Mouse (Mus musculus) layer of hippocampus, adult 18-20 months (tissue): ENCODE results near the gene Dennd5a. TPM values are rescaled to one million over a fixed set of nuclear protein-coding genes. Genes with fewer than 3 reads are reported as not detected.

Experiments used
- total RNA-seq, 2 experiments: library from RNA; stranded (reverse); gene quantifications; 2 replicates each; pipeline ENCODE4 v1.2.3; 2021

Gene Dennd5a
- total RNA-seq, 2 experiments from 2014 or later = 215 to 216 TPM

Other genes starting within 250 kb of the Dennd5a start
- under 1 TPM; 0.15 to 0.20 TPM for gene BC051019, start 236.6 kb downstream of the Dennd5a start, total RNA-seq
- gene Ascl3, start 228.7 kb downstream of the Dennd5a start, total RNA-seq = not detected
- 100 to 1,000 TPM; 102 to 104 TPM for gene Tmem9b, start 207.6 kb downstream of the Dennd5a start, total RNA-seq
- 100 to 1,000 TPM; 215 to 224 TPM for gene Nrip3, start 178.4 kb downstream of the Dennd5a start, total RNA-seq
- gene Scube2, start 94.8 kb downstream of the Dennd5a start, total RNA-seq = 1 to 10 TPM; 1.3 to 1.4 TPM
- gene Tmem41b, start 26.5 kb upstream of the Dennd5a start, total RNA-seq = 10 to 100 TPM; 47.0 to 49.1 TPM
- 100 to 1,000 TPM in 1 of 2 experiments, 10 to 100 TPM in 1; 93.8 to 104 TPM for gene Ipo7, start 57.8 kb upstream of the Dennd5a start, total RNA-seq
- gene Zfp143, start 100.7 kb upstream of the Dennd5a start, total RNA-seq = 10 to 100 TPM in 1 of 2 experiments, 1 to 10 TPM in 1; 9.8 to 11.7 TPM
- gene Wee1, start 161.6 kb upstream of the Dennd5a start, total RNA-seq = 10 to 100 TPM; 22.0 to 22.5 TPM